Mouse (Mus musculus): ENCODE measurements around the gene Mfrp.
"Not testable (repeated sequence)": the region's sequence is repeated elsewhere in the genome, so short reads cannot be mapped to it uniquely, and the experiment has no call there.

Mfrp gene

DNA sequence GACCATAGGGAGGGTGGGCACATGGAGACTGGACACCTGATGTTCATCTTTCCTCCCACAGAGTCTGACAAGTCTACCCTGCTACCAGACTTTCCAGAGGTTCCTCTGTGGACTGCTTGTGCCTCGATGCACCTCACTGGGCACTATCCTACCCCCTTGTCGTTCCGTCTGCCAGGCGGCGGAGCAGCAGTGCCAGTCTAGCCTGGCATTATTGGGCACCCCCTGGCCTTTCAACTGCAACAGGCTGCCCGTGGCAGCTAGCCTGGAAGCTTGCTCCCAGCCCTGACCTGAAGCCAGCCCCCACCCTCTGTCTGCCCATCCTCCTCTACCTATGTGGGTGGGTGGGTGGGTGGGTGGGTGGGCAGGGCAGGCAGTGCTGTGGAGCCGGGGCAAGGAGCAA lies 4.7 kb downstream of the Mfrp start:
- DNase-seq (ENCODE audit: low spot score in 2 of 2): no peak

DNA sequence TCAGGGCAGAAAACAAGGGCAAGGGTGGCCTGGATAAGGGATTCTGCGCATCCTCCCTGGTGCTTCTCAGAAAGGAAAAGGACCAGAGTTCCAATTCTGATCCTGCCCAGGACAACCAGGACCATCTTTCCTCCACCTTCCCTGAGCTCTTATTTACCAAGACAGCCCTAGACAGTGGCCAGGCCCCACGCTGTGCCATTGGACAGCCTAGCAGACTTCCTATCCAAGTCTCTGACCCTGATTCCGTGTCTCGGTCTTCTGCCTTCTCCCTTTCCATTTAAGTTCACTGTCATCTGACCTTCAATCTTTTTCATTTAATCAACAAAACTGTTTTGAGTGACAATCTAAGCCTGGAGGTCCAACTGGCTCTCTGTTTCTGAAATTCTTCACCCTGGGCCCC lies 5.1 kb downstream of the Mfrp start:
- no peak for DNase-seq (ENCODE audit: low spot score in 2 of 2)

GRCm38 (mm10) chr9:44107110-44107509 lies 5.6 kb downstream of the Mfrp start, which contains the start of gene C1qtnf5:
TSS of gene C1qtnf5 (plus strand) at chr9:44107245.
- peak; percentile 78 to 81 for DNase-seq (ENCODE audit: low spot score in 2 of 2)

GRCm38 (mm10) chr9:44107557-44108179 lies 6.1 kb downstream of the Mfrp start:
- peak in 1 of 2 experiments; percentile 48 for DNase-seq (ENCODE audit: low spot score in 2 of 2)

DNA sequence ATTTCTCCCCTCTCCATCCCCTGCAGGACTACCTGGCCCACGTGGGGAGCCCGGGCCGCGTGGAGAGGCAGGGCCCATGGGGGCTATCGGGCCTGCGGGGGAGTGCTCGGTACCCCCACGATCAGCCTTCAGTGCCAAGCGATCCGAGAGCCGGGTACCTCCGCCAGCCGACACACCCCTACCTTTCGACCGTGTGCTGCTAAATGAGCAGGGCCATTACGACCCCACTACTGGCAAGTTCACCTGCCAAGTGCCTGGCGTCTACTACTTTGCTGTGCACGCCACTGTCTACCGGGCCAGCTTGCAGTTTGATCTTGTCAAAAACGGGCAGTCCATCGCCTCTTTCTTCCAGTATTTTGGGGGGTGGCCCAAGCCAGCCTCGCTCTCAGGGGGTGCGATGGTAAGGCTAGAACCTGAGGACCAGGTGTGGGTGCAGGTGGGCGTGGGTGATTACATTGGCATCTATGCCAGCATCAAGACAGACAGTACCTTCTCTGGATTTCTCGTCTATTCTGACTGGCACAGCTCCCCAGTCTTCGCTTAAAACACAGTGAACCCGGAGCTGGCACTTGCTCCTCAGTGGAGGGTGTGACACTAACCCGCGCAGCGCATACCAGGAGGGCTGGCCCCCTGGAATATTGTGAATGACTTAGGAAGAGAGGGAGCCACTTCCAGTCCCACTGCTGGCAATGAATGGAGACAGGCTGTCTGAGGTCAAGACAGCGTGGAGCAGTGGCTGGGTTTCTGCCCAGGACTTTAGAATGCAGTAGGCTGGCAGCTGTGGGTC lies 6.9 kb downstream of the Mfrp start:
- DNase-seq (ENCODE audit: low spot score in 2 of 2): no peak

GRCm38 (mm10) chr9:44109360-44110095 lies 8.0 kb downstream of the Mfrp start:
- peak in 1 of 2 experiments; percentile 77 for DNase-seq (ENCODE audit: low spot score in 2 of 2)

DNA sequence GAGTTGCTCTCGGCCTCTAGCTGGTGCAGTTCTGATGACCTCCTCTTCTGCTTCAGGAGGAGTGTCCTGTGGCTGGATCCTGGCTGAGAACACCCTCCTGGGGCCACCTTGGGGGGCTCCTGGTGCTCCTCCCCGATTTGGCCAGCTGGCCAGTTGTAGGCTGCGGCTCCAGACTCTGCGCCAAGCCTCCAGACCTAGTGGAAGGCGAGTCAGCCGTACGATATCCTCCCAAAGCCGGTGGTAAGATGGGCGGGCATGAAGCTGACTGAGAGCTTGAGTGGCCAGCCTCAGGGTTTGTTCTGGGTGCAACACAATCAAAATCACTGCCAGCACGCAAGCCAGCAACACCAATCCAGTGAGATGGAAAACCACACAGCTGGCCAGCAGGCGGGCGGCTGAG lies 10.4 kb downstream of the Mfrp start:
- DNase-seq (ENCODE audit: low spot score in 2 of 2): not testable (repeated sequence)

- DNase-seq (ENCODE audit: low spot score in 2 of 2): peak; percentile 95
Observed at GRCm38 (mm10) chr9:44113105-44113789, 11.7 kb downstream of the Mfrp start, which contains the start of the genes Gm49380 and Rnf26. TSS of gene Gm49380 (minus strand) at chr9:44113500. TSS of gene Rnf26 (minus strand) at chr9:44113517.

- DNase-seq (ENCODE audit: low spot score in 2 of 2): no peak
Observed at GRCm38 (mm10) chr9:44114453-44114852, 12.9 kb downstream of the Mfrp start.

DNA sequence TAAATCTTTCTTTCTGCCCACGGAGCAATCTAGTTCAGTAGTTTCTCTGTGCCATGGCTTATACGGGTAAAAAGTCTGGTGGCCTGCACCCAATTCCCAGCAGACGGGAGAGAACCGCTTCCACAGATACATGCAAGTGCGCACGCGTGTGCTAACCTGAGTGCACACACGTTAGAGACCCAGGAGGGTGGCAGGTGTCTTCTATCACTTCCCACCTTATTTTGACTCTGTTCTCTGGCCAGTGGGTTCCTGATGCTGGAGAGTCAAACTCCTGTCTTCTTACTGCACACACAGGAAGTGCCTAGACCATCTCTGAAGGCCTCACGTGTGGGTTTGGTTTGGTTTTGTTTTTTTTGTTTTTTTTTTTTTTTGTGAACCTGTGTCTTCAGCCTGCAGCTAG lies 14.1 kb downstream of the Mfrp start:
- no peak for DNase-seq (ENCODE audit: low spot score in 2 of 2)

DNA sequence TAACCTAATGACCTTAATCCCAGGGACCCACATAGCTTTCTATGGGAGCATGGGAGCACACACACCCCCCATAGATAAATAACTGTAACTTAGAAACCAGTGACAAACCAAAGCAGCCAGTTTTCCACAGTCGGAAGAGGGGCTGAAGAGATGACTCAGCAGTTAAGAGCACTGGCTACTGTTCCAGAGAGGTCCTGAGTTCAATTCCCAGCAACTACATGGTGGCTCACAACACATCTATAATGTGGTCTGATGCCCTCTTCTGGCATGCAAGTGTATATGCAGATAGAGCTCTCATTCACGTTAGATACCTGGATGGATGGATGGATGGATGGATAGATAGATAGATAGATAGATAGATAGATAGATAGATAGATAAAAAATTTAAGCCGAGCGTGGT lies 14.7 kb downstream of the Mfrp start:
- no peak for DNase-seq (ENCODE audit: low spot score in 2 of 2)

DNA sequence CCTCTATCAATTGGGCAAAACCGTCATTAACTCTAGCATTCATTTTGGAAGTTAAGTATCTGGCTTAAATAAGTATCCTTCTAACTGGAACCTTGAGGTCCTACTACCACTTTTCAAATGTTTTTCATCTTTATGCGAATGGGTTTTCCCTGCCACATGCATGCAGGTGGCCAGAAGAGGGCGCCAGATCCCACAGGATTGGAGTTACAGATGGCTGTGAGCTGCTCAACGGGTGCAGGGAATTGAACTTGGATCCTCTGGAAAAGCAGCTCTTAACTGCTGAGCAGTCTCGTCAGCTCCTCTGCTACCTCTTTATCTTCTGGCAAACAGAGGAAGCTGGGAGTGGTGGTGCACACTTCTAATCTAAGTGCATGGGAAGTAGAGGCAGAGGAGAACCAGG lies 17.5 kb downstream of the Mfrp start:
- no peak for DNase-seq (ENCODE audit: low spot score in 2 of 2)

DNA sequence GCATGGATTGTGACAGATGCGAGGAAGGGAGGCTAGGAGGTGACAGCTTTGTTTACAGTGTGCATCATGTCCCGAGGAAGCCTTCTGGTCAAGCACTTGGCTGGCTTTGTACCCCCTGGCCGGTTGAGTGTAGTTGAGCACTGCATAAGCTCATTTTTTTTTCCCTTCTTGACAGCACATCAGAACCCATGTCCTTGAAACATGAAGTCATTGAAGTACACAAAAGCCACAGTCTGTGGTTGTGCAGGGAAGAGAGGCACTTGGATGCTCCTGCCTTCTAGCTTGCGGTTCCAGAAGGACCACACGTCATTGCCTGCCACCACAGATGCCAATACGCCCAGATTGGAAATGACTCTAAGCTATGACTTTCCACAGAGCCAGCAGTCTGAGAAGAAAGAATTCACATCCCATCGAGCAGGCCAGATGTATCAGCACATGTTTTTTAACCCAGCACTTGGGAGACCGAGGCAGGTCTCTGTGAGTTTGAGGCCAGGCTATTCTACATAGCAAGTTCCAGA lies 18.5 kb downstream of the Mfrp start:
- no peak for DNase-seq (ENCODE audit: low spot score in 2 of 2)

DNA sequence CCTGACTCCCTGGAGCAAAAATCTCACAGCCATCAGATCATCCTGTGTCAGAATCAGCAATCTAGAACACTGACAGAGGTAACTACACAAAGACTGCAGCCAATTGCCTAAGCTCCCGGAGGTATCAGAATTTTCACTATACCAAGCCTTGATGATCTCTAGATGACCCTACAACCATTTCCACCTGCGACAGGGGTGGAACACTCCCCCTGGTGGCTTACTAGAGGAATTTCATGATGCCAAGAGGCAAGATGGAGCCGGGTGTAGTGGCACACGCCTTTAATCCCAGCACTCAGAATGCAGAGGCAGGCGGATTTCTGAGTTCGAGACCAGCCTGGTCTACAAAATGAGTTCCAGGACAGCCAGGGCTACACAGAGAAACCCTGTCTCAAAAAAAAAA lies 22.8 kb downstream of the Mfrp start:
- no peak for DNase-seq (ENCODE audit: low spot score in 2 of 2)

GRCm38 (mm10) chr9:44125026-44125425 lies 23.5 kb downstream of the Mfrp start:
- no peak for DNase-seq (ENCODE audit: low spot score in 2 of 2)

GRCm38 (mm10) chr9:44125546-44126428 lies 24.3 kb downstream of the Mfrp start:
- peak; percentile 71 to 82 for DNase-seq (ENCODE audit: low spot score in 2 of 2)

GRCm38 (mm10) chr9:44126746-44127145 lies 25.2 kb downstream of the Mfrp start:
- no peak for DNase-seq (ENCODE audit: low spot score in 2 of 2)

- DNase-seq (ENCODE audit: low spot score in 2 of 2): no peak
Observed at GRCm38 (mm10) chr9:44127351-44127801, 25.8 kb downstream of the Mfrp start.

GRCm38 (mm10) chr9:44129633-44130032 lies 28.1 kb downstream of the Mfrp start:
- DNase-seq (ENCODE audit: low spot score in 2 of 2): no peak

DNA sequence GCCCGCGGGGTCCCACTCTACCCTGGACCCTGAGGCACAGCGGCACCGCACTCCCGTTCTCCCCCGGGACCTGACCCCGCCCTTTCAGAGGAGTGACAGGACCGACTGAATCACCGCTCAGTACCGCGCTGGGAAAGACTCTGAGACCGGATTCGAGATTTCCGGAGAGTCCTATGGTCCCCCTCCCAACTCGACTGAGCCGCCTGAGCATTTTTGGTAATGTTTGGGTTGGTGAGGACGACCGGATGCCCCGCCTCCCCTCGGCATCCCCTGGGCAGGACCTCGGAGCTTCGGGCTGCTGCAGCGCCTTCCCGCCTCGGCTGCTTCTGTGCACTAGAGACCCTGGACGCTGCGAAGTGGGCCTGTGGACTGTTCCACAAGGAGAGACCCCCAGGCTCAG lies 28.5 kb downstream of the Mfrp start:
- DNase-seq (ENCODE audit: low spot score in 2 of 2): no peak

All from frontal cortex, postnatal 10 days (tissue).